Mouse (Mus musculus): ENCODE results near the gene Hlcs.
A peak's percentile ranks its signal among the peaks of the same experiment; 100 is the strongest.

Gene Hlcs

DNA sequence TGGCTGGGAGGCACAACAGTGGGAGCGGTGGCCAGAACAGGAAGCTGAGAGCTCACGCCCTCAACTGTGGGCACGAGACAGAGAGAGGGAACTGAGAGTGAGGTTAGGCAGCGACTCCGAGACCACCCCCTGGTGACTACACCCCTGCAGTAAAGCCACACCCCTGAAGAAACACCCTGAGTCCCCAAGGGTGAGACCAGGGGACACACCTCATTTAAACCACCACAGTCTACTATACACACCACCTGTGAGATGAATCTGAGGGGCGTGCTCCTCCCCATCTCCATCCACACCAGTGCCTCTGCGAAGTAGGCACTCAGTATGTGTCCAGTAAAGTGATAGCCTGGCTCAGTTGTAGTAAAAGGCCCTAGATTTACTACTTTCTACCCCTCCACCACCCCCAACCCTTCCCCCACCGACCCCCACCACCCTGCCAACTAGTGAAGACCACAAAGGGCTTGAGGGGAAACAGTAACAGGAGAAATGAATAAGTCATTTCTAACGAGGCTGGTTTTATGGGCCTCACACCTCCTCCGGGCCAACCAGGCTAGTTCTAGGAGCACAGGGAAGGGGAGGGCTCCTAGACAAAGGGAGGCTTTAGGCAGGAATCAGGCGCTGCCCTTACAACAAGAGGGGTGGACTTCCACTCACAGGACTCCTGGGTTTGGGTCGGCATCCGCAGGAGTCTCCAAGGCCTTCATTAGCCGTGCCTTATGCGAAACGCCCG, 67.2 kb downstream of the Hlcs start:
- DNase-seq (ENCODE audit: low read depth): no peak

DNA sequence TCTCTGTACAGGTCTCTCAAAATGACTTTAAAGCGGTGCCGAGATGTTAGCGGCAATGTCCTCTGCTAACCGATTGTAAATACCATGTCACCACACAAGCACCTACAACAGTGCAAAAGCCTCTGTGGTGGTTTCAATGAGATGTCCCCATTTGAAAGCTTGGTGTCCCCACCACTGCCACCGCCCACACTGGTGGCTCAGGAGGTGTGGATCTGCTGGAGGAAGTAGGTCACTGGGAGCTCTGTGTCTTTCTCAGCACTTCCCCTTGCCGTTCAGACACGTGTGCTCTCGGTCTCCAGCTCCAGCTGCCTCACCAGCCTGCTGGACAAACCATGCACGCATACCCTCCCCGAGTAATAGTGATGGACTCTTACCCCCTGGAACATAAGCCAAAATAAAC, 72.2 kb downstream of the Hlcs start:
- no peak for DNase-seq (ENCODE audit: low read depth)

DNA sequence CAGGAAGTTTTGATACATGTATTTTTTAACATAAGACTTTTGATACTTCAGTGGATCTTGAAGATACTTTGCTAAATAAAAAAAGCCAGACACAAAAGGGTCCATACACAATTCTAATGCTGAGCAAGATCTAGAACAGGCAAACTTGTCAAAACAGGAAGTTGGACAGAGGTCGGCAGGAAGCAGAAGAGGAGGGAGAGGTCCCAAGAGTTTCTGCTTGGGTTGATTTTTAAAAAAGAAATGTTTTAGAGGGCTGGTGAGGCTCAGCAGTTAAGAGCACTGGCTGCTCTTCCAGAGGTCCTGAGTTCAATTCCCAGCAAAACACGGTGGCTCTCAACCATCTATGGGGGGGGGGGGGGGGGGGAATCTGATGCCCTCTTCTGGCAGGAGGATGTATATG, 73.2 kb downstream of the Hlcs start:
- no peak for DNase-seq (ENCODE audit: low read depth)

DNA sequence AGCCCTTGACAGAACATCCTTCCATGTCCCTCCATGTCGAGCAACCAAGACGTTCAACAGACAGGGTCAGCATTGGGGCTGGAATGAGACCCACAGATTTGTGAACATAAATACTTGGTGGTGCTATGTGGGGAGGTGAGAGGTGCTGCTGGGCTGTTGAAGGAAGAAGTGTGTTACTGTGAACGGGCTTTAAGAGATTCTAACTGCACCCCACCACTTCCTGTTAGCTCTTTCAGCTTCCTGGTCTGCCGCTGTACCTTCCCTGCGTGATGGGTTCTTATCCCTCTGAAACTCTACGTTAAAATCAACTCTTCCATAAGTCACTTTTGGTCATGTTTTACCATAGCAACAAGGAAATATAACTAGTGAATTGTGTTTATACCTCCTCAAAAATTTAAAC, 73.8 kb downstream of the Hlcs start:
- DNase-seq (ENCODE audit: low read depth): no peak

DNA sequence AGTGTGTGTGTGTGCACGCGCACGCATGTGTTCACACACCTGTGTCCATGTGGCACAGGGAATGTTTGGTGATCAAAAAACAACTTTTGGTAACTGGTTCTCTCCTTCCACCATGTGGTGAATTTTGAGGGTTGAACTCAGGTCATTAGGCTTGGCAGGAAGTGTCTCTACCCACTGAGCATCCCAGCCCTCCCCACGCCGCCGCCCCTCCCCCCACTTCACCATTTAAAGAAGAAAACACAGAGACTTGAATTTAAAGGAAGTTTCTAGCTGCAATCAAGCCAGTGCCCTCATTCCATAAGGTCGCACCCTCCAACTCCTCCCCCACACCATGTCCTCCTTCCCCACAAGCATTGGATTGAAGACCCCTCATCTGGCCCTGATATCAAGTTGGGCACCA, 74.2 kb downstream of the Hlcs start:
- DNase-seq (ENCODE audit: low read depth): no peak

DNA sequence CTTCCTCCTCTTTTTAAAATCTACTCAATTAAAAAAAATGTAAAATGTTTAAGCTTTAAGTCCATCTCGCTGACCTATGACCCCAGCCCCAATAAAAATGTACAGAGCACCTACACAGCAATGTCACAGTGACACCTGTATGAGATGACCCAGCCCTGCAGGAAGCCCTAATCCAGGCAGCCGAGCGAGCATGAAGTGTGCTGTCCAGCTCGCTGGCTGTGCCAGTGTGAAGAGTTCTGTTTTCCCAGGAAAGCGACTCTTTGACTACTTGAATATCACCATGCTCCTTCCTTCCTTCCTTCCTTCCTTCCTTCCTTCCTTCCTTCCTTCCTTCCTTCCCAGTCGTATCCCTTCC, 76.3 kb downstream of the Hlcs start:
- DNase-seq (ENCODE audit: low read depth): no peak

DNA sequence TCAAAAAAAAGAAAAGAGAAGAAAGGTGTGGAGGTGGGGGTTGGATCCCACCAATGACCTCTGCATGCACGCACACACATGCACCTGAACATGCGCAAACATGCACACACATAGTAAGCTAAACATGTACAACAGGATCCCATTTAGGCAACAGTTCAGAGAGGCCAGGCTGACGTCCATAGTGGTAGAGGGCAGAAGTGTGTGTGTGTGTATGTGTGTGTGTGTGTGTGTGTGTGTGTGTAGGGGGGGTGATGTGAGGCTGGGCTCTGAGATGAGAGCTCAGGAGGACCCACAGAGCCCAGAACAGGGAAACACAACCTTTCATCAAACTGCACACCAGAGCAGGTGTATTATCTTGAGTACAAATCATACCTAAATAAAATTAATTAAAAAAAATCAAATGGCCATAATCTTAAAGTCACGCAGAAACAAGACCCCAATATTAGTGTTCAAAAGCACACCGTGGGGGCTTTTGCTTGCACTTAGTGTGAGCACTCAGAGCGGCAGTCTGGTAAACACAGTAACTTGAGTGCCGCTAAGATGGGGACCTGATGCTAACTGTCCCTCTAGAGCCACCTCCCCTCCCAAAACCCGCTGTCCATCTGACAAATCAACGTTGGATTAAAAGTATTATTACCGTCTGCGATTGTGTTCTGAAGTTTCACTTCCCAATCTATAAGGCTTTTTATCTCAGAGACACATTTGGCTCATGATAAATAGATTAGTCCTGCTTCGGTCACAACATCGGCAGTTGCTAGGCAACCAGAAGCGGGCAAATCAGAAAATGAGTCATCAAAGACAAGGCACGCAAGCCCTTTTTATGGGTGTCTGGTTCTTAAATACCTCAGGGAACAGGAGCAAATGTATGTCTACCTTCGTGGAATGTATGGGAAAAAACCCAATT, 76.9 kb downstream of the Hlcs start:
- peak; percentile 24 for DNase-seq (ENCODE audit: low read depth)

DNA sequence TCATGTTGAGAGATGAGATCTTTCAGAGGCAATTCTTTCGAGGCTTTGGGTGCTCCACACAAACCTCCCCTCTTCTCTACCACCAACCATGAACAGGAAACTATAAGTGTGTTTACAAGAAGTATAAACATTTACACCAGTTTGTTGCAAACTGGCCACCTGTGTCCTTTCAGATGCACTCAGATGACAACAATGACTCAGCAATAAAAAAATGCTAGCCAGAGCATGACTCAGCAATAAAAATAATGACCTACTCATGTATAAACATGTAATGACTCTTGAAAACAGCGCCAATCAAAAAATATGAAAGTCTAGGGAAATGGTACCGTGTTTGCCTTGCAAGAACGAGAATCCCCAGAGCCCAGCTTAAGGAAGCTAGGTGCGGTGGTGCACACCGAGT, 77.7 kb downstream of the Hlcs start:
- DNase-seq (ENCODE audit: low read depth): peak; percentile 20

DNA sequence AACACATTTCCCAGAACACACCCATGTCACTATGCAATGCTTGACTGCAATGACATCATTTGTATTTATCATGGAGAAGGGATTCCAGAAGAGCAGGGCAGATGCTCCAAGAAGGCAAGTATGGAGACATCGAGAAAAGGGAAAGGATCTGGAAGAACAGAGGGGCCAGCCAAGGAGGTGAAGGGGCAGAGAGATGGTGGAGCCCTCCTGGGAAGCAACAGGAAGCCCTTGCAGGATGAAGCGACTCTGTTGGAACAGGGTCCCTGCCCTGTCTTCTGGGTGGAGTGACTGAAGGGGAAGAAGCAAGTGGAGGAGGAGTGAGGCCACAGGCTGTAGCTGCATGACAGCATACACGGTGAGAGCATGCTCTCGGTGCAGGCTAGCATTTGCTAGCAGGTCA, 79.2 kb downstream of the Hlcs start:
- no peak for DNase-seq (ENCODE audit: low read depth)

DNA sequence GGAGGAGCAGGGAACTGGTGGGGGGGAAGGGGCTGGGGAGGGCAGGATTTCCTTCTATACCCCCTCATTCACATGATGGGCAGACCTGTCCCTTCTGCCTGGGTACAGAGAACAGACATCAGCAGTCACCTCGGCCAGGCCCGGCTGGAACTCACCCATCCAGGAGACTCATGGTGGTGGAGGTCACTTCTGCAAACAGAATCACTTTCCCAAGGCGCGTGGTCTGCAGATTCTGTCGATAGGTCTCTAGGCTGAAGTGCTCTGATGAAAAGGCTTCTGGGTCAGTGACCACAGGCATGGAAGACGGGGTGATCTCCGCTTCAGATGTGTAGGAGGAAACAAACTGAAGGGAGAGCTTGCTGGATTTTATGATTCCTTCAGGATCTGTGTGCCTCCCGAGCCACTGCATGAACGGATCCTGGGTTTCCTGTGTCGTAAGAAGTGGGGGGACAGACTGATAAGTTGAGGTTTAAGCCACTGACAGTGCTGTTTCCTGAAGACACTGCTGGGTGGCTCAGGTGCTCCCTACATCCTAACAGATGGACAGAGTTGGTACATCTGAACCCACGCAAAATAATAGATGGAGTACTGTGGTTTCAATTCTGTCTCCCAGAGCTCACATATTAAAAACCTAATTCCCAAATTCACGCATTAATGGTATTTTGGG, 82.3 kb downstream of the Hlcs start:
- DNase-seq (ENCODE audit: low read depth): no peak

DNA sequence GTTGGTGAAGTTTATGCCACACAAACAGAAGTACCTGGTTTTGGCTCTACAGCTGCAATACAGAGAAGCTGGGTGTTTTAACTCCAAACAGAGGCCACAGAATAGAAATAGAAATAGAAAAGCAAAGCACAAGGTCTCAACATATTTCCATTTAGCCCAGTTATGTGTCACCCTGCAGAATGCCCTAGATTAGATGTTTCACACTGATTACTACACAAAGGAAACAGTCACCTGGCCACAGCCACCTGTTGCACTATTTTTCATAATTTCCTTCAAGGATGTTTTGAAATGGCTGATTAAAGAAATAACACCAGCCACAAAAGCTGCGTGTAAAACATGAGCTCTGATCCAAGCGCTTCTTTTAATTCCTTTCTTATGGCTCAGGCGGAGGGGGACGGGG, 82.9 kb downstream of the Hlcs start:
- no peak for DNase-seq (ENCODE audit: low read depth)

DNA sequence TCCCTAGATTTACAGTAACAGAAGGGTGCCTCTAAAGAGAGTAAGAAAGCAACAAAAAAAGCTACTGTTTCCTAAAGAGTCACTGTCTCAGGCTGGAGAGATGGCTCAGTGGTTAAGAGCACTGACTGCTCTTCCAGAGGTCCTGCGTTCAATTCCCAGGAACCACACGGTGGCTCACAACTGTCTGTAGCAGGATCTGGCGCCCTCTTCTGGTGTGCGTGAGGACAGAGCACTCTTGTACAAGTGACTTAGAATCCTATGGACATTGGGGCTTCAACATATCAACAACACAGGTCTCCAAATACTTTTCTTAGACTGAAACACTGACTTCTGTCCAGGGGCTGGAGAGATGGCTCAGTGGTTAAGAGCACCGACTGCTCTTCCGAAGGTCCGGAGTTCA, 83.5 kb downstream of the Hlcs start:
- DNase-seq (ENCODE audit: low read depth): no peak

DNA sequence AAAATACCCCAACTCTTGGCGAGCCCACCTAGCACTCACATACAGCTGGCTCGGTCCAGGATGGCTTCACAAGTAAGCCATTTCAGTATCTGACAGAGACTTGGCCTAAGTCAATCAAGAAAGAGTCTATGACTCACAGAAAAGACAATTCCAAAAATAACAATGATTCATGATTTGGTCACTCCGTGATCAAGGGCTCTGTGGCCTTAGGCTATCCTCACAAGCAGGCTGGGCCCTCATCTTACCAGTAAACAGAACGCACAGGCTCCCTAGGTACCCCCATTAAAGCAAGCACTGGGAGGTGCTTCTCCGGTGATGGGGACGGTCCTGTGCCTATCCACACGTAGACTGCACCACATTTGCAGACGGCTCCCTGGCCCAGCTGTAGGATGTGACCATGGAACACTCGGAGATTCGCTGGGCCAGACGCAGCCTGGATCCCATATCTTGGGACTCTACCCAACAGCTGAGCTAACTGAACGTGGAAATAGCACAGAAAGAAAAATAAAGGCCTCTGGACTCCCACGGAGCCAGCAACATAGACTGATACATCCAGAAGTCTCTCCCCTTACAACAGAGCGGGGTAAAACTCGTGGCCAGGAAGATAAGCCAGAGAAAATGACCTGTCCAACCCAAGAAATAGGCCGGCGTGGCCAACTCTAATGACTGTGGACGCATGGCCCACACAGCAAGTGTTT, 84.4 kb downstream of the Hlcs start:
- no peak for DNase-seq (ENCODE audit: low read depth)

DNA sequence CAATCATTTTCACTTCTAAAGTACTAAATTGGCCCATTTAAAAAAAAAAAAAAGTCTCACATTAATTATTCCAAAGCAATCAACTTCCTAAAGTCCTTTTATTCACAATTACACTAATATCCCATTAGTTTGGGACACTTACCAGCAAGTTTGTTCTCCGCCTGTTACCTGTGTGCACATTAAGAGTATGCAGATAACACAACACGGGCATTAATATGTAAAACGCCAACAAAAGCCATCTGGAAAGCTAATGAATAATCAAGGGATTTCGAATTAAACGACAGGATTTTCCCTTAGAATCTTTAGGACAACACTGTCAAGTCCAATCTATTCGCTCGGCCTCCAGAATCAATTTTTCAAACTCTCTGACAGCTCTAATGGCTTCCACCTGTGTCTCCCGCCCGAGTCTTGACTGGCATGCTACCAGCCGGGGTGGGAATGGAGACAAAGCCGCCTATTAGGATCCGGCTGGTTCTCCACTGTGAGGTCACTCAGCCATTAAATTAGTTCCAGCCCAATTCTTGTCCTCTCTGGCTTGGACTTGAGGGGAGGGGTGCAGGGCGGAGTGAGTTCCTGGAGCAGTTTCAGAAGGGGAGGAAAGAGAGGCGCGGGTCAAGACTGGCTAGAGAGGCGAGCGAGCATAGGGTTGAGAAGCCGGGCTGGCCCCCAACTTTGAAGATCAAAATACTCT, 85.9 kb downstream of the Hlcs start:
- no peak for DNase-seq (ENCODE audit: low read depth)

DNA sequence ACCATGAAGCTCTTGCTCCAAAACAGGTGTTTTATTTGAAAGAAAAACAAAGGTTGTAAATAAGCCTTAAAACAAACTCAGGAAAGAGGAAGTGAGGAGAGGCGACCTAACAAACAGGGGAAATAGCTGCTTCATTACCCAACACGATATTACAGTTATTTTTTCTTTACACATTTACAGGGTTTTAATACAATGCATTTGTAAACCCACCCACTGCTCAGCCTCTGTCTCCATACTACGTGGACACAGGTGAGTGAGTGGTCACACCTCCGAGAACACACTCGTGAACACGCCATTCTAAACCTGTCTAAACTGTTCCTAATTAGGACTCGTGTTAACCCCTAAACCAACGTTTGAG, 90.0 kb downstream of the Hlcs start:
- DNase-seq (ENCODE audit: low read depth): no peak

DNA sequence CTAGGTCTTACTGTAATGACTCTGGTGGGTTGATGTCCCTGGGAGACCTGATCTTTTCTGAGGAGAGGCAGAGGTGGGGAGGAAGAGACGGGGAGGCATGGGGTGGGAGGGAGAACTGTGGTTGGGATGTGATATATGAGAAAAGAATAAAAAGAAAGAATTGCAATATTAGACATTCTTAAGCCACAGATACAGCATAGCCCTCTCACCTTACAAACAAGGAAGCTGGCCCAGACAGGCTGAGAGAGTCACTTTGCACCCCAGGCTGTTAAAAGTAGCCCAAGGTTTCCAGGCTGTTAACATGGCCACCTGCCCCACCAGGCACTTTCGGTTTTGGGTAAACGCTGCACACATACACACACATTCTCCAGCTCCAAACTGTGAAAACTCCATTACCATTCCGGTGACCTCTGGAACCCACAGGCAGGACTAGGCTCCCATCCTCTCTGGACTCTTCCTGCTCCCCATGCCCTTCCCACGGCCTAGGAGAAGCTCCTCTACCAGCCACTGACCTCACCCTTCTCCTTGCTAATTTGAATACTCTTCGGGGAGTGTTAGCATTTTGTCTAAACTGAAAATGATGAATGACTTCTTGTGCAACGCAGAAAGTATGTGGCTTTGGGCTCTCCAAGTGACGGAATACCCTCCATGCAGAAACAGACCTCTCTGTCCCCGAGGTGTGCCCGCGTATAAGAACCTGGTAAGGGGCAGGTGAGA, 90.6 kb downstream of the Hlcs start:
- no peak for DNase-seq (ENCODE audit: low read depth)

DNA sequence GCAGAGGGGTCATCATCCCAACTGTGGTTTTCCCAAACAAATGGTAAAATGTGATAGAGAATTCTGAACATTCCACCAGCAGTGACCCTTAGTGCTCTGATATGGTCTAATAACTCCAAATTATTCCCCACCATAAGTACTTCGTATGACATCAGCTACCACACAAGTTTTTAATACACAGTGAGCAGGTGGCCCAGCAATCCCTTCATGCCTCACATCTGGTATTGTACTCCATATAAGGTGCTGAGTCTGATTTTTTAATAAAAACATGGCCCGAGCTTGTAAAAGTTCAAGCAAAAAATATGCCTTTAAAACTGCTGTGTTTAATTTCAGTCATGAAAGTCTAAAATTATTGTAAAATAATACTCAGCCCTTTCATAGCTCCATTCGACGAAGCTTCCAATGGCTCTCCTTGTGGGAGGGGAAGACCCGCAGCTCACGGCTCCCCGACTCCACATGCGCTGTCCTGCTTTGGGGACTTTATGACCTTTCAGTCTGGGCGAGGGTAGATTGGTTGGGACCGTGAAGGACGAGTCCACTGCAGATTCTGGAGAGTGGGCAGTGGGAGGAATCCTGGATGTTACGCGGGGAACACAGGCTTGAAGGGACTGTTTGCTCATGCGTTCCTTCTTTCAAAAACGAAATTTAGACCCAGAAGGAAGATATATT, 102.5 kb downstream of the Hlcs start:
- no peak for DNase-seq (ENCODE audit: low read depth)

DNA sequence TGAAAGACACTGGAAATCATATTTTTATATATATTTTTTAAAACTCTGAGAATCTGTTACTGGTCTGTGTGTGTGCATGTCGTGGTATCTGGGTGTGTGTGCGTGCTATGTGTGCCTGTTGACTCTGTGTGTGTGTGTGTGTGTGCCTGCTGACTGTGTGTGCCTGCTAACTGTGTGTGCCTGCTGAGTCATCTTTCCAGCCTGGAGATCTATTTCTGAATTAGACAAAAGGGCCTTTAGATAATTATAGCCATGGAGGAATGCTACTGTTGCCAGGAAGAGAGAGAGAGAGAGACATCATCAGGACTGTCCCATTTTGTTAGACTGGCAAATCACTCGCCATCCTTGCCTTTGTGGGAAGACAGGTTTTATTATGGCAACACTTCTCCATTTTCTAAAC, 103.7 kb downstream of the Hlcs start:
- DNase-seq (ENCODE audit: low read depth): no peak

DNA sequence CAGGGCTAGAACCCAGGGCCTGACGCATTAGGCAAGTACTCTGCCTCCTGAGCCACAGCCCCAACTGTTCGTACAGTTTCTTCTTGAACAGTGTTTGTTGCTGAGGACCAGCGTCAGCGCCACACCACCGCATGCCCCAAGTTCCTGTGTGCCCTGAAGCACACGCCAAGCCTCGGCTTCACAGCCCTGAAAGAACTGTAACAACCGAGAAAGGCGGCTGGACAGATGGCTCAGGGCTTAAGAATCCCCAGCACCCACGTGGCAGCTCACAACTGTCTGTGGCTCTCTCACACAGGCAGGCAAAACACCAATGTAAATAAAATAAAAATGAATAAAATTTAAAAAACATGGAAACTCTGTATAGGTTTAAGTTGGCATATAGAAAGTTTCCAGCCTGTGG, 104.5 kb downstream of the Hlcs start:
- DNase-seq (ENCODE audit: low read depth): no peak

DNA sequence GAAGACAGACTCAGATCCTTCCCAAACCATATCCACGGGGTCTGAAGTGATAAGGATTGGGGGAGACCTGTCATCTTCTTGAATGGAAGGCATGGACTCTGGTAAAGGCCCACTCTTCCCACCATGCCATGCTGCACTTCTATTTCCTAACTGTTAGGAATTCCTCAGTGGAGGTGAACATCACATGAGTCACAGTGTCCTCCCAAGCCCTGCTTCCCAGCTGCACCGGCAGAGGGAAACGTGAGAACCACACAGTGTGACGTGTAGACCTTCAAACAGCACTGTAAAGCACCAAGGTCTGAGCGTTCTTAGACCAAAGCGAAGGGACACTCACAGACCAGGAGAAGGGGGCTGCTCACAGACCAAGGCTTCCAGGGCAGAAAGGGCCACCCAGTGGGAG, 105.2 kb downstream of the Hlcs start:
- DNase-seq (ENCODE audit: low read depth): no peak

Measured in c-Kit-positive CD71-positive TER-119-negative erythroid progenitor cells, embryonic 14.5 days (primary cell).